Mouse (Mus musculus): ENCODE results near the gene Zfp536. TPM values are rescaled to one million over a fixed set of nuclear protein-coding genes. Genes with fewer than 3 reads are reported as not detected.
A peak's percentile ranks its signal among the peaks of the same experiment; 100 is the strongest.

Gene Zfp536
- polyA plus RNA-seq (2014; fragmentation: Nextera tagmentation; extraction: Ambion mirVana), result 7.4 and 9.2 TPM in 2 replicates

GRCm38 (mm10) chr7:37773312-37773702, at the start of gene Zfp536:
TSS of gene Zfp536 (minus strand) at chr7:37773641.
- WGBS, result under 1% methylated on average over 27 of the region's 27 CpGs
- Histone ChIP-seq H3K9me3 (ENCODE audit: control insufficient read depth, low read length) (no peaks in the 10 kb centered on the region), H3K27ac (ENCODE audit: low read depth, low read length) (no peak within 1 kb of the TSS), H3K27me3 (ENCODE audit: control insufficient read depth, insufficient read depth, low read length) (peaks cover 53% of the 10 kb centered on the region), H3K4me2 (replicated peaks; ENCODE audit: low read depth, low read length) (peak within 1 kb of the TSS; percentile 95), H3K4me1 (ENCODE audit: control insufficient read depth, insufficient read depth, low read length) (peaks cover 5% of the 10 kb centered on the region; the same call in 1 of the 2 replicates), H3K9ac (ENCODE audit: low read depth, low read length) (peak within 1 kb of the TSS; percentile 61; the same call in 1 of the 2 replicates), H3K4me3 (ENCODE audit: low read length) (peak within 1 kb of the TSS; percentile 55), H3K36me3 (ENCODE audit: control insufficient read depth, insufficient read depth, low read length) (no peaks in the 10 kb centered on the region)
- no peak for ATAC-seq (ENCODE audit: low FRiP score, low TSS enrichment)

GRCm38 (mm10) chr7:37820670-37821301, 47.3 kb upstream of the Zfp536 start:
- ATAC-seq (ENCODE audit: low FRiP score, low TSS enrichment), result no peak
- no peaks in the 10 kb centered on the region for H3K36me3 ChIP-seq (ENCODE audit: control insufficient read depth, insufficient read depth, low read length)
- WGBS, result 82% methylated on average over 11 of the region's 11 CpGs
- no peak overlapping the region for H3K4me3 ChIP-seq (ENCODE audit: low read length)
- no peak overlapping the region for H3K4me2 ChIP-seq (replicated peaks; ENCODE audit: low read depth, low read length)
- no peaks in the 10 kb centered on the region for H3K4me1 ChIP-seq (ENCODE audit: control insufficient read depth, insufficient read depth, low read length)
- H3K9ac ChIP-seq (ENCODE audit: low read depth, low read length), result no peak overlapping the region
- no peak overlapping the region for H3K27ac ChIP-seq (ENCODE audit: low read depth, low read length)
- no peaks in the 10 kb centered on the region for H3K9me3 ChIP-seq (ENCODE audit: control insufficient read depth, low read length)
- H3K27me3 ChIP-seq (ENCODE audit: control insufficient read depth, insufficient read depth, low read length), result no peaks in the 10 kb centered on the region

- Histone ChIP-seq H3K4me2 (replicated peaks; ENCODE audit: low read depth, low read length) (no peak overlapping the region), H3K9ac (ENCODE audit: low read depth, low read length) (no peak overlapping the region), H3K9me3 (ENCODE audit: control insufficient read depth, low read length) (no peaks in the 10 kb centered on the region), H3K4me1 (ENCODE audit: control insufficient read depth, insufficient read depth, low read length) (no peaks in the 10 kb centered on the region), H3K27ac (ENCODE audit: low read depth, low read length) (no peak overlapping the region), H3K36me3 (ENCODE audit: control insufficient read depth, insufficient read depth, low read length) (no peaks in the 10 kb centered on the region), H3K27me3 (ENCODE audit: control insufficient read depth, insufficient read depth, low read length) (no peaks in the 10 kb centered on the region), H3K4me3 (ENCODE audit: low read length) (no peak overlapping the region)
- 84% methylated on average over 8 of the region's 8 CpGs for WGBS
- ATAC-seq (ENCODE audit: low FRiP score, low TSS enrichment), result no peak
Measured at GRCm38 (mm10) chr7:37818631-37819340, 45.3 kb upstream of the Zfp536 start.

GRCm38 (mm10) chr7:37816901-37817300, 43.5 kb upstream of the Zfp536 start:
- no peak for ATAC-seq (ENCODE audit: low FRiP score, low TSS enrichment)
- 93% methylated on average over 7 of the region's 7 CpGs for WGBS
- H3K9ac ChIP-seq (ENCODE audit: low read depth, low read length), result no peak overlapping the region
- no peaks in the 10 kb centered on the region for H3K36me3 ChIP-seq (ENCODE audit: control insufficient read depth, insufficient read depth, low read length)
- no peak overlapping the region for H3K4me3 ChIP-seq (ENCODE audit: low read length)
- no peaks in the 10 kb centered on the region for H3K27me3 ChIP-seq (ENCODE audit: control insufficient read depth, insufficient read depth, low read length)
- no peak overlapping the region for H3K27ac ChIP-seq (ENCODE audit: low read depth, low read length)
- no peak overlapping the region for H3K4me2 ChIP-seq (replicated peaks; ENCODE audit: low read depth, low read length)
- no peaks in the 10 kb centered on the region for H3K4me1 ChIP-seq (ENCODE audit: control insufficient read depth, insufficient read depth, low read length)
- no peaks in the 10 kb centered on the region for H3K9me3 ChIP-seq (ENCODE audit: control insufficient read depth, low read length)

- Histone ChIP-seq H3K9me3 (ENCODE audit: control insufficient read depth, low read length) (no peaks in the 10 kb centered on the region), H3K9ac (ENCODE audit: low read depth, low read length) (no peak overlapping the region), H3K27ac (ENCODE audit: low read depth, low read length) (no peak overlapping the region), H3K27me3 (ENCODE audit: control insufficient read depth, insufficient read depth, low read length) (no peaks in the 10 kb centered on the region), H3K4me1 (ENCODE audit: control insufficient read depth, insufficient read depth, low read length) (no peaks in the 10 kb centered on the region), H3K4me3 (ENCODE audit: low read length) (no peak overlapping the region), H3K4me2 (replicated peaks; ENCODE audit: low read depth, low read length) (no peak overlapping the region), H3K36me3 (ENCODE audit: control insufficient read depth, insufficient read depth, low read length) (no peaks in the 10 kb centered on the region)
- no peak for ATAC-seq (ENCODE audit: low FRiP score, low TSS enrichment)
- 56% methylated on average over 8 of the region's 8 CpGs for WGBS
Measured at GRCm38 (mm10) chr7:37814844-37815406, 41.5 kb upstream of the Zfp536 start.

- WGBS, result 76% methylated on average over 10 of the region's 10 CpGs
- Histone ChIP-seq H3K4me2 (replicated peaks; ENCODE audit: low read depth, low read length) (no peak overlapping the region), H3K4me1 (ENCODE audit: control insufficient read depth, insufficient read depth, low read length) (no peaks in the 10 kb centered on the region), H3K27me3 (ENCODE audit: control insufficient read depth, insufficient read depth, low read length) (no peaks in the 10 kb centered on the region), H3K27ac (ENCODE audit: low read depth, low read length) (no peak overlapping the region), H3K36me3 (ENCODE audit: control insufficient read depth, insufficient read depth, low read length) (no peaks in the 10 kb centered on the region), H3K4me3 (ENCODE audit: low read length) (no peak overlapping the region), H3K9me3 (ENCODE audit: control insufficient read depth, low read length) (no peaks in the 10 kb centered on the region), H3K9ac (ENCODE audit: low read depth, low read length) (no peak overlapping the region)
- no peak for ATAC-seq (ENCODE audit: low FRiP score, low TSS enrichment)
Measured at GRCm38 (mm10) chr7:37813676-37814075, 40.2 kb upstream of the Zfp536 start.

- no peak overlapping the region for H3K9ac ChIP-seq (ENCODE audit: low read depth, low read length)
- H3K27ac ChIP-seq (ENCODE audit: low read depth, low read length), result no peak overlapping the region
- no peaks in the 10 kb centered on the region for H3K36me3 ChIP-seq (ENCODE audit: control insufficient read depth, insufficient read depth, low read length)
- ATAC-seq (ENCODE audit: low FRiP score, low TSS enrichment), result no peak
- H3K9me3 ChIP-seq (ENCODE audit: control insufficient read depth, low read length), result no peaks in the 10 kb centered on the region
- H3K27me3 ChIP-seq (ENCODE audit: control insufficient read depth, insufficient read depth, low read length), result no peaks in the 10 kb centered on the region
- 92% methylated on average over 5 of the region's 5 CpGs for WGBS
- H3K4me1 ChIP-seq (ENCODE audit: control insufficient read depth, insufficient read depth, low read length), result no peaks in the 10 kb centered on the region
- no peak overlapping the region for H3K4me2 ChIP-seq (replicated peaks; ENCODE audit: low read depth, low read length)
- H3K4me3 ChIP-seq (ENCODE audit: low read length), result no peak overlapping the region
Measured at GRCm38 (mm10) chr7:37809908-37810307, 36.5 kb upstream of the Zfp536 start.

GRCm38 (mm10) chr7:37809001-37809400, 35.6 kb upstream of the Zfp536 start:
- no peak for ATAC-seq (ENCODE audit: low FRiP score, low TSS enrichment)
- no peak overlapping the region for H3K27ac ChIP-seq (ENCODE audit: low read depth, low read length)
- no peak overlapping the region for H3K9ac ChIP-seq (ENCODE audit: low read depth, low read length)
- H3K36me3 ChIP-seq (ENCODE audit: control insufficient read depth, insufficient read depth, low read length), result no peaks in the 10 kb centered on the region
- 93% methylated on average over 4 of the region's 4 CpGs for WGBS
- H3K27me3 ChIP-seq (ENCODE audit: control insufficient read depth, insufficient read depth, low read length), result no peaks in the 10 kb centered on the region
- no peaks in the 10 kb centered on the region for H3K4me1 ChIP-seq (ENCODE audit: control insufficient read depth, insufficient read depth, low read length)
- no peak overlapping the region for H3K4me2 ChIP-seq (replicated peaks; ENCODE audit: low read depth, low read length)
- H3K9me3 ChIP-seq (ENCODE audit: control insufficient read depth, low read length), result no peaks in the 10 kb centered on the region
- H3K4me3 ChIP-seq (ENCODE audit: low read length), result no peak overlapping the region

GRCm38 (mm10) chr7:37801160-37801559, 27.7 kb upstream of the Zfp536 start:
- H3K4me3 ChIP-seq (ENCODE audit: low read length), result no peak overlapping the region
- H3K4me1 ChIP-seq (ENCODE audit: control insufficient read depth, insufficient read depth, low read length), result no peaks in the 10 kb centered on the region
- H3K27me3 ChIP-seq (ENCODE audit: control insufficient read depth, insufficient read depth, low read length), result no peaks in the 10 kb centered on the region
- H3K9me3 ChIP-seq (ENCODE audit: control insufficient read depth, low read length), result no peaks in the 10 kb centered on the region
- no peak overlapping the region for H3K9ac ChIP-seq (ENCODE audit: low read depth, low read length)
- H3K36me3 ChIP-seq (ENCODE audit: control insufficient read depth, insufficient read depth, low read length), result no peaks in the 10 kb centered on the region
- H3K4me2 ChIP-seq (replicated peaks; ENCODE audit: low read depth, low read length), result no peak overlapping the region
- no peak for ATAC-seq (ENCODE audit: low FRiP score, low TSS enrichment)
- H3K27ac ChIP-seq (ENCODE audit: low read depth, low read length), result no peak overlapping the region
- WGBS, result 74% methylated on average over 3 of the region's 3 CpGs
